Comparison of ENCODE assay signal across 18 mouse cellular contexts in genomic region chr4:139646916-139647315, GRCm38 (mm10). TPM values are rescaled to one million over a fixed set of nuclear protein-coding genes. Genes with fewer than 3 reads are reported as not detected.
DNase-seq lines count a peak whose midpoint lies in the region; ATAC-seq and TF ChIP-seq lines count a peak whose summit lies in the region.
"Had no signal": no experiment of that assay in that cellular context is flagged by ENCODE, and none has a peak within 500 bp of the region (broad histone marks: within the 10 kb centered on the region; RNA-seq: fewer than 3 reads in every experiment).

No protein-coding gene starts in this region.

- 0 out of 2 replicates have a peak, but pooled peaks cover 4% of the 10 kb centered on the region for H3K27me3 ChIP-seq in hindbrain, postnatal 0 days (ENCODE audit: insufficient read depth, low read length)
- peaks cover 12% of the 10 kb centered on the region for H3K27me3 ChIP-seq in hindbrain, embryonic 14.5 days (ENCODE audit: control insufficient read depth, insufficient read depth, low read length)
- H3K27me3 ChIP-seq in lung, postnatal 0 days (replicated peaks; ENCODE audit: insufficient read depth, low read length) = no peaks in the 10 kb centered on the region
- H3K27me3 ChIP-seq in G1E (ENCODE audit: insufficient read depth, low read length) = no peaks in the 10 kb centered on the region
- 0 out of 2 replicates have a peak, but pooled peaks cover 6% of the 10 kb centered on the region for H3K27me3 ChIP-seq in small intestine, adult 2 months (ENCODE audit: control insufficient read depth, insufficient read depth, low read length)

- H3K4me3 ChIP-seq in hindbrain, postnatal 0 days (ENCODE audit: low read length) = no peak overlapping the region
- no peak overlapping the region for H3K4me3 ChIP-seq in hindbrain, embryonic 14.5 days (replicated peaks; ENCODE audit: low read length)
- no peak overlapping the region for H3K4me3 ChIP-seq in lung, postnatal 0 days (ENCODE audit: low read depth, low read length)
- H3K4me3 ChIP-seq in G1E (ENCODE audit: low read depth, low read length) = no peak overlapping the region
- H3K4me3 ChIP-seq in small intestine, adult 2 months (ENCODE audit: low read depth, low read length) = no peak overlapping the region
- H3K4me3 ChIP-seq: erythroblast, embryonic 14.5 days had no signal

- TF ChIP-seq CTCF in hindbrain, postnatal 0 days (IDR thresholded peaks at IDR 0.05; ENCODE audit: low read depth) = peak; percentile 64
- TF ChIP-seq CTCF in lung, postnatal 0 days (IDR thresholded peaks at IDR 0.05) = peak; percentile 50
- peak; percentile 46; the same call in 1 of the 2 replicates for TF ChIP-seq CTCF in G1E (IDR thresholded peaks at IDR 0.05; ENCODE audit: low read depth, low read length)
- TF ChIP-seq CTCF in small intestine, adult 2 months (IDR thresholded peaks at IDR 0.05; ENCODE audit: extremely low read depth, insufficient read length, insufficient replicate concordance, low read depth, low read length) = peak; percentile 58; the same call in 1 of the 2 replicates

- no peak for TF ChIP-seq POLR2A in small intestine, adult 2 months (IDR thresholded peaks at IDR 0.05; ENCODE audit: low read depth, low read length)

- H3K27ac ChIP-seq in hindbrain, postnatal 0 days = no peak overlapping the region
- H3K27ac ChIP-seq in hindbrain, embryonic 14.5 days = no peak overlapping the region
- H3K27ac ChIP-seq in lung, postnatal 0 days (ENCODE audit: low read length) = no peak overlapping the region
- no peak overlapping the region for H3K27ac ChIP-seq in small intestine, adult 2 months (ENCODE audit: insufficient read depth, low read depth, low read length)

- no peak overlapping the region for H3K9ac ChIP-seq in hindbrain, postnatal 0 days (replicated peaks; ENCODE audit: low read length)
- H3K9ac ChIP-seq in hindbrain, embryonic 14.5 days = no peak overlapping the region
- no peak overlapping the region for H3K9ac ChIP-seq in lung, postnatal 0 days (replicated peaks; ENCODE audit: low read depth)

- peaks cover 24% of the 10 kb centered on the region for H3K36me3 ChIP-seq in hindbrain, postnatal 0 days (ENCODE audit: insufficient read depth, low read length)
- H3K36me3 ChIP-seq in hindbrain, embryonic 14.5 days (replicated peaks; ENCODE audit: control insufficient read depth, insufficient read depth) = peaks cover 30% of the 10 kb centered on the region
- H3K36me3 ChIP-seq in lung, postnatal 0 days (ENCODE audit: insufficient read depth, low read length) = peaks cover 16% of the 10 kb centered on the region; the same call in 1 of the 2 replicates
- peaks cover 97% of the 10 kb centered on the region for H3K36me3 ChIP-seq in G1E (replicated peaks)
- peaks cover 24% of the 10 kb centered on the region for H3K36me3 ChIP-seq in small intestine, adult 2 months (ENCODE audit: control insufficient read depth, insufficient read depth, low read length)

- H3K4me2 ChIP-seq in hindbrain, postnatal 0 days (ENCODE audit: low read depth, low read length) = no peak overlapping the region
- no peak overlapping the region for H3K4me2 ChIP-seq in hindbrain, embryonic 14.5 days (replicated peaks)
- no peak overlapping the region for H3K4me2 ChIP-seq in lung, postnatal 0 days (replicated peaks; ENCODE audit: low read depth, low read length)
- H3K4me2 ChIP-seq: midbrain, embryonic 11.5 days had no signal

- ATAC-seq in hindbrain, postnatal 0 days = no peak
- no peak for ATAC-seq in hindbrain, embryonic 14.5 days (ENCODE audit: low FRiP score)
- no peak for ATAC-seq in lung, postnatal 0 days
- no peak for ATAC-seq in G1E (ENCODE audit: extremely low read depth, insufficient number of reproducible peaks, low FRiP score, poor library complexity, severe bottlenecking)
- ATAC-seq: inflammation-experienced regulatory T-cells, adult 6 months had no signal

- WGBS in hindbrain, postnatal 0 days = 87% methylated on average over 7 of the region's 7 CpGs
- 84% methylated on average over 7 of the region's 7 CpGs for WGBS in hindbrain, embryonic 14.5 days
- 87% methylated on average over 7 of the region's 7 CpGs for WGBS in lung, postnatal 0 days
- WGBS in small intestine, adult 2 months = 92% methylated on average over 7 of the region's 7 CpGs

- peak; percentile 51 for DNase-seq in hindbrain, postnatal 0 days (ENCODE audit: low spot score)
- no peak for DNase-seq in hindbrain, embryonic 14.5 days (ENCODE audit: low spot score)
- no peak for DNase-seq in lung, postnatal 0 days (ENCODE audit: low spot score)
- DNase-seq in lung, postnatal 14 days = no peak
- no peak for DNase-seq in G1E (ENCODE audit: low spot score)
- no peak for DNase-seq in cerebellum, postnatal 4 days (ENCODE audit: low spot score in 2 of 2)
- DNase-seq: cerebellum, postnatal 25 days; heart, postnatal 10 days; right cerebral cortex, postnatal 25 days; thymus, postnatal 36 days had no signal

- no peak for TF ChIP-seq EP300 in lung, postnatal 0 days (IDR thresholded peaks at IDR 0.05)

- H3K4me1 ChIP-seq in hindbrain, postnatal 0 days (ENCODE audit: insufficient read depth, low read length) = no peaks in the 10 kb centered on the region
- H3K4me1 ChIP-seq in hindbrain, embryonic 14.5 days (replicated peaks; ENCODE audit: control insufficient read depth, insufficient read depth, low read length) = peaks cover 7% of the 10 kb centered on the region; the same call in 1 of the 2 replicates
- H3K4me1 ChIP-seq in lung, postnatal 0 days (ENCODE audit: insufficient read depth, low read depth, low read length) = no peaks in the 10 kb centered on the region
- peaks cover 33% of the 10 kb centered on the region for H3K4me1 ChIP-seq in G1E (ENCODE audit: insufficient read depth, low read depth, low read length)
- peaks cover 21% of the 10 kb centered on the region for H3K4me1 ChIP-seq in small intestine, adult 2 months (ENCODE audit: control insufficient read depth, insufficient read depth, insufficient read length, low read length)

- H3K9me3 ChIP-seq in hindbrain, postnatal 0 days (ENCODE audit: low read length) = no peaks in the 10 kb centered on the region
- H3K9me3 ChIP-seq in hindbrain, embryonic 14.5 days (ENCODE audit: control insufficient read depth, low read length) = no peaks in the 10 kb centered on the region
- H3K9me3 ChIP-seq in lung, postnatal 0 days (ENCODE audit: low read length) = no peaks in the 10 kb centered on the region
- H3K9me3 ChIP-seq in G1E (replicated peaks) = no peaks in the 10 kb centered on the region

RNA-seq across cellular contexts. Expression of gene Tas1r2, which starts 6.4 kb away (rescaled TPM):
- total RNA-seq in hindbrain, postnatal 0 days (2014; rRNA removed) = not detected in 2 replicates
- polyA plus RNA-seq in hindbrain, postnatal 0 days (2015; fragmentation: Nextera tagmentation; extraction: Ambion mirVana) = not detected in 2 replicates
- not detected in 2 replicates for polyA plus RNA-seq in hindbrain, embryonic 14.5 days (2014; fragmentation: Nextera tagmentation; extraction: Ambion mirVana)
- polyA plus RNA-seq in lung, postnatal 0 days (2015; fragmentation: Nextera tagmentation; extraction: Ambion mirVana) = not detected in 2 replicates
- total RNA-seq in G1E (2014; fragmentation: Nextera tagmentation) (not detected in 2 replicates), G1E (2017) (0.12 TPM in 1 of 2 replicates, not detected in the other)
- polyA plus RNA-seq in G1E (2012) = not detected in 2 replicates
- 0.10 and 0.41 TPM in 2 replicates for polyA plus RNA-seq in small intestine, adult 2 months (2012; rRNA removed)
- total RNA-seq: granulocyte monocyte progenitor cell, adult 5-6 weeks; heart, postnatal 10 days; left cerebral cortex, postnatal 10 days had no signal
- polyA plus RNA-seq: erythroblast, embryonic 14.5 days; inflammation-experienced regulatory T-cells, adult 6 months; large intestine, adult 2 months; liver, embryonic 16.5 days; midbrain, embryonic 11.5 days had no signal

RNA-seq across cellular contexts. Expression of gene Aldh4a1, which starts 24.2 kb away (rescaled TPM):
- 30.0 and 43.3 TPM in 2 replicates for total RNA-seq in hindbrain, postnatal 0 days (2014; rRNA removed)
- 26.6 and 27.6 TPM in 2 replicates for polyA plus RNA-seq in hindbrain, postnatal 0 days (2015; fragmentation: Nextera tagmentation; extraction: Ambion mirVana)
- polyA plus RNA-seq in hindbrain, embryonic 14.5 days (2014; fragmentation: Nextera tagmentation; extraction: Ambion mirVana) = 18.1 and 18.8 TPM in 2 replicates
- polyA plus RNA-seq in lung, postnatal 0 days (2015; fragmentation: Nextera tagmentation; extraction: Ambion mirVana) = 13.4 and 19.7 TPM in 2 replicates
- total RNA-seq in G1E (2014; fragmentation: Nextera tagmentation) (17.7 and 22.3 TPM in 2 replicates), G1E (2017) (13.3 and 16.0 TPM in 2 replicates)
- polyA plus RNA-seq in G1E (2012) = 44.1 and 54.5 TPM in 2 replicates
- polyA plus RNA-seq in small intestine, adult 2 months (2012; rRNA removed) = 48.3 and 110 TPM in 2 replicates

RNA-seq across cellular contexts. Expression of gene Gm21969, which starts 43.9 kb away (rescaled TPM):
- total RNA-seq in hindbrain, postnatal 0 days (2014; rRNA removed) = not detected in 2 replicates
- polyA plus RNA-seq in hindbrain, postnatal 0 days (2015; fragmentation: Nextera tagmentation; extraction: Ambion mirVana) = not detected in 2 replicates
- 0.07 TPM in 1 of 2 replicates, not detected in the other for polyA plus RNA-seq in hindbrain, embryonic 14.5 days (2014; fragmentation: Nextera tagmentation; extraction: Ambion mirVana)
- not detected in 2 replicates for polyA plus RNA-seq in lung, postnatal 0 days (2015; fragmentation: Nextera tagmentation; extraction: Ambion mirVana)
- total RNA-seq in G1E (2014; fragmentation: Nextera tagmentation) (not detected in 2 replicates), G1E (2017) (not detected in 2 replicates)
- polyA plus RNA-seq in G1E (2012) = 0.02 and 0.04 TPM in 2 replicates
- polyA plus RNA-seq in small intestine, adult 2 months (2012; rRNA removed) = not detected in 2 replicates
- total RNA-seq: granulocyte monocyte progenitor cell, adult 5-6 weeks; heart, postnatal 10 days; left cerebral cortex, postnatal 10 days had no signal
- polyA plus RNA-seq: inflammation-experienced regulatory T-cells, adult 6 months; large intestine, adult 2 months; midbrain, embryonic 11.5 days had no signal
